8 mouse cellular contexts compared by ENCODE assay signal in the genomic region with DNA sequence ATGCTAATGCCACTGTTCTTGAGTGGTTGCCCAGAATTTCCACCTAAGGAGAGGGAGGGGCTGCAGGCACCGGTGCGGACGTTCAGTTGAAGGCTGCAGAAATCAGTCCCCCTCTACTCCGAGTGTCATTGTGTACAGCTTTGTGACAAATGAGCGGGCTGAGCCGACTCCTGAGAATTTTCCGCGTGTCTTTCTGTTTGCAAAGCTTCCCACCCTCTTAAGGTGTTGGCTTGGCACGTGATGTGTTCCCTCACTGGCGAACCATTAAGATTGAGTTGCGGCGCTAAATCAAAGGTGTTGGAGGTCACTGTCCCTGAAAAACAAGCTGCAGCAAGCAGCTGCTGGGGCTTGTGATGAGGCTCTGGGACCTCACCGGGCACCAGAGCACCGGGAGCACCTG. TPM values are rescaled to one million over a fixed set of nuclear protein-coding genes. Genes with fewer than 3 reads are reported as not detected.
A peak's percentile ranks its signal among the peaks of the same experiment; 100 is the strongest.
DNase-seq lines count a peak whose midpoint lies in the region; ATAC-seq and TF ChIP-seq lines count a peak whose summit lies in the region.

No protein-coding gene starts in this region.

- H3K4me3 ChIP-seq in ES-E14 (ENCODE audit: insufficient read depth in 1 of 2, low read depth in 1 of 2, low read length in 2 of 2, poor library complexity in 1 of 2, severe bottlenecking in 1 of 2), result peak overlapping the region in 1 of 2 experiments; percentile 6; a peak in 2 of 4 replicates
- peak overlapping the region; percentile 32 for H3K4me3 ChIP-seq in embryonic facial prominence, embryonic 11.5 days (ENCODE audit: low read depth, low read length)
- peak overlapping the region; percentile 39 for H3K4me3 ChIP-seq in hindbrain, embryonic 14.5 days (replicated peaks; ENCODE audit: low read length)
- peak overlapping the region; percentile 49 for H3K4me3 ChIP-seq in limb, embryonic 15.5 days
- H3K4me3 ChIP-seq in myocyte, result no peak overlapping the region

- peaks cover 0 to 5% of the 10 kb centered on the region in 2 experiments; a peak in 2 of 4 replicates for H3K4me1 ChIP-seq in ES-E14 (ENCODE audit: control insufficient read depth in 2 of 2, insufficient read depth in 2 of 2, low read length in 2 of 2, poor library complexity in 1 of 2)
- no peaks in the 10 kb centered on the region for H3K4me1 ChIP-seq in embryonic facial prominence, embryonic 11.5 days (ENCODE audit: control insufficient read depth, insufficient read depth, low read length)
- H3K4me1 ChIP-seq in hindbrain, embryonic 14.5 days (replicated peaks; ENCODE audit: control insufficient read depth, insufficient read depth, low read length), result peaks cover 9% of the 10 kb centered on the region; the same call in 1 of the 2 replicates
- peaks cover 7% of the 10 kb centered on the region for H3K4me1 ChIP-seq in limb, embryonic 15.5 days

- no peaks in the 10 kb centered on the region for H3K27me3 ChIP-seq in embryonic facial prominence, embryonic 11.5 days (ENCODE audit: control insufficient read depth, insufficient read depth, low read length)
- H3K27me3 ChIP-seq in hindbrain, embryonic 14.5 days (ENCODE audit: control insufficient read depth, insufficient read depth, low read length), result no peaks in the 10 kb centered on the region
- no peaks in the 10 kb centered on the region for H3K27me3 ChIP-seq in limb, embryonic 15.5 days
- peaks cover 11% of the 10 kb centered on the region for H3K27me3 ChIP-seq in myocyte (ENCODE audit: control insufficient read depth, insufficient read depth, insufficient read length)

- no peak for TF ChIP-seq POLR2A in myocyte (IDR thresholded peaks at IDR 0.05; ENCODE audit: insufficient read length, low read depth)

- WGBS in embryonic facial prominence, embryonic 11.5 days, result 14% methylated on average over 14 of the region's 14 CpGs
- WGBS in hindbrain, embryonic 14.5 days, result 10% methylated on average over 14 of the region's 14 CpGs
- 3% methylated on average over 14 of the region's 14 CpGs for WGBS in limb, embryonic 15.5 days

- no peaks in the 10 kb centered on the region for H3K9me3 ChIP-seq in ES-E14 (ENCODE audit: control insufficient read depth, insufficient read depth, low read depth, low read length)
- no peaks in the 10 kb centered on the region for H3K9me3 ChIP-seq in embryonic facial prominence, embryonic 11.5 days (replicated peaks; ENCODE audit: control insufficient read depth, low read length)
- H3K9me3 ChIP-seq in hindbrain, embryonic 14.5 days (ENCODE audit: control insufficient read depth, low read length), result no peaks in the 10 kb centered on the region
- no peaks in the 10 kb centered on the region for H3K9me3 ChIP-seq in limb, embryonic 15.5 days

- H3K79me2 ChIP-seq in myocyte (ENCODE audit: control insufficient read depth, insufficient read depth), result no peaks in the 10 kb centered on the region

- no peak for ATAC-seq in embryonic facial prominence, embryonic 11.5 days (replicated peaks; ENCODE audit: insufficient number of reproducible peaks, low FRiP score, low TSS enrichment, low read depth)
- ATAC-seq in hindbrain, embryonic 14.5 days (ENCODE audit: low FRiP score), result no peak
- no peak for ATAC-seq in limb, embryonic 15.5 days (ENCODE audit: insufficient number of reproducible peaks, low FRiP score, low TSS enrichment, low read depth)

- H3K27ac ChIP-seq in ES-E14 (ENCODE audit: insufficient read depth, low read depth, low read length, poor library complexity, severe bottlenecking), result no peak overlapping the region
- no peak overlapping the region for H3K27ac ChIP-seq in embryonic facial prominence, embryonic 11.5 days (replicated peaks; ENCODE audit: low read depth, low read length)
- H3K27ac ChIP-seq in hindbrain, embryonic 14.5 days, result no peak overlapping the region
- 0 out of 2 replicates have a peak overlapping the region, but pooled peaks have one; percentile 1 for H3K27ac ChIP-seq in limb, embryonic 15.5 days

- H3K36me3 ChIP-seq in ES-E14 (ENCODE audit: control insufficient read depth, insufficient read depth, low read length, poor library complexity, severe bottlenecking), result no peaks in the 10 kb centered on the region
- H3K36me3 ChIP-seq in embryonic facial prominence, embryonic 11.5 days (replicated peaks; ENCODE audit: control insufficient read depth, insufficient read depth, low read depth, low read length), result no peaks in the 10 kb centered on the region
- no peaks in the 10 kb centered on the region for H3K36me3 ChIP-seq in hindbrain, embryonic 14.5 days (replicated peaks; ENCODE audit: control insufficient read depth, insufficient read depth)
- H3K36me3 ChIP-seq in limb, embryonic 15.5 days, result no peaks in the 10 kb centered on the region
- H3K36me3 ChIP-seq in myocyte (ENCODE audit: control insufficient read depth, insufficient read depth), result no peaks in the 10 kb centered on the region

- H3ac ChIP-seq in myocyte (ENCODE audit: control insufficient read depth, insufficient read length), result no peak overlapping the region

- H3K9ac ChIP-seq in ES-E14 (ENCODE audit: insufficient read depth, low read depth, low read length, poor library complexity, severe bottlenecking), result no peak overlapping the region
- H3K9ac ChIP-seq in embryonic facial prominence, embryonic 11.5 days (replicated peaks; ENCODE audit: low read length), result 0 out of 2 replicates have a peak overlapping the region, but pooled peaks have one; percentile 32
- peak overlapping the region; percentile 44 for H3K9ac ChIP-seq in hindbrain, embryonic 14.5 days
- H3K9ac ChIP-seq in limb, embryonic 15.5 days, result peak overlapping the region; percentile 8

- H3K4me2 ChIP-seq in embryonic facial prominence, embryonic 11.5 days (ENCODE audit: low read depth, low read length), result peak overlapping the region; percentile 61
- peak overlapping the region; percentile 76 for H3K4me2 ChIP-seq in hindbrain, embryonic 14.5 days (replicated peaks)
- H3K4me2 ChIP-seq in limb, embryonic 15.5 days, result peak overlapping the region; percentile 89
- H3K4me2 ChIP-seq in myocyte (ENCODE audit: low read depth), result peak overlapping the region; percentile 30

- DNase-seq in adrenal gland, adult 2 months, result peak; percentile 26
- no peak for DNase-seq in adrenal gland, adult 8-10 months
- peak; percentile 17 for DNase-seq in ES-E14 (ENCODE audit: low read depth, low spot score)
- peak; percentile 32 for DNase-seq in embryonic facial prominence, embryonic 11.5 days (ENCODE audit: low spot score)
- DNase-seq in hindbrain, embryonic 14.5 days (ENCODE audit: low spot score), result no peak
- no peak for DNase-seq in T-cell, adult 2 months (ENCODE audit: low spot score)

- in situ Hi-C loops in ES-E14 (cut with MboI; ENCODE audit: low sequenced_read_pairs in 2 of 2, unreplicated experiment in 2 of 2), result no loop called here

TF ChIP-seq in ES-E14, 5 proteins besides CTCF, POLR2A, EP300 and RAD21:
- TF ChIP-seq CHD2 (IDR thresholded peaks at IDR 0.05; ENCODE audit: low read depth, low read length), result no peak
- TF ChIP-seq ZC3H11A (IDR thresholded peaks at IDR 0.05; ENCODE audit: borderline replicate concordance, low read depth, low read length), result no peak
- TF ChIP-seq ZNF384 (IDR thresholded peaks at IDR 0.05; ENCODE audit: low read depth, low read length), result no peak
- no peak for TF ChIP-seq HCFC1 (IDR thresholded peaks at IDR 0.05; ENCODE audit: borderline replicate concordance, insufficient read depth, low read length)
- no peak for TF ChIP-seq MAFK (IDR thresholded peaks at IDR 0.05; ENCODE audit: insufficient read depth, low read depth, low read length)

TF ChIP-seq in myocyte, 11 proteins besides CTCF, POLR2A, EP300 and RAD21:
- TF ChIP-seq REST (IDR thresholded peaks at IDR 0.05; ENCODE audit: insufficient read depth, insufficient read length), result no peak
- no peak for TF ChIP-seq MYOD1 (IDR thresholded peaks at IDR 0.05; ENCODE audit: control insufficient read depth in 1 of 3, insufficient read length in 2 of 3, low read depth in 2 of 3)
- TF ChIP-seq POLR2AphosphoS2 (IDR thresholded peaks at IDR 0.05; ENCODE audit: insufficient read length, low read depth), result no peak
- no peak for TF ChIP-seq TCF3 (IDR thresholded peaks at IDR 0.05; ENCODE audit: insufficient read length, low read depth)
- TF ChIP-seq MAX (IDR thresholded peaks at IDR 0.05; ENCODE audit: low read depth), result no peak
- no peak for TF ChIP-seq MYOG (IDR thresholded peaks at IDR 0.05; ENCODE audit: control insufficient read depth in 1 of 3, insufficient read depth in 1 of 3, insufficient read length in 2 of 3, low read depth in 2 of 3)
- TF ChIP-seq SRF (IDR thresholded peaks at IDR 0.05; ENCODE audit: control insufficient read depth, insufficient read length, low read depth), result no peak
- no peak for TF ChIP-seq E2F4 (IDR thresholded peaks at IDR 0.05; ENCODE audit: insufficient read depth)
- no peak for TF ChIP-seq USF1 (IDR thresholded peaks at IDR 0.05; ENCODE audit: low read depth)
- no peak for TF ChIP-seq TCF12 (IDR thresholded peaks at IDR 0.05; ENCODE audit: insufficient read depth, poor library complexity, severe bottlenecking)
- no peak for TF ChIP-seq CEBPB (IDR thresholded peaks at IDR 0.05; ENCODE audit: insufficient read depth, poor library complexity, severe bottlenecking)

RNA-seq across cellular contexts. Expression of a gene that starts 39.5 kb away (rescaled TPM):
- under 1 TPM; 0.12 to 0.17 TPM for total RNA-seq in adrenal gland, adult 2 months (2021)
- polyA plus RNA-seq in adrenal gland, adult 2 months (2012; rRNA removed), result not detected in 2 replicates
- under 1 TPM; 0.10 to 0.28 (median 0.25) TPM for total RNA-seq in adrenal gland, adult 8-10 months (2022)
- total RNA-seq in ES-E14 (2012; rRNA removed), result 0.21 and 0.27 TPM in 2 replicates
- polyA plus RNA-seq in embryonic facial prominence, embryonic 11.5 days (2014; fragmentation: Nextera tagmentation; extraction: Ambion mirVana), result 0.85 and 0.98 TPM in 2 replicates
- 0.35 and 0.53 TPM in 2 replicates for polyA plus RNA-seq in hindbrain, embryonic 14.5 days (2014; fragmentation: Nextera tagmentation; extraction: Ambion mirVana)
- polyA plus RNA-seq in limb, embryonic 15.5 days (2015; fragmentation: Nextera tagmentation; extraction: Ambion mirVana), result 2.6 and 2.7 TPM in 2 replicates
- polyA plus RNA-seq in myocyte (2012; fragmentation: generic; extraction: Trizol), result not detected

RNA-seq across cellular contexts. Expression of a gene that starts 42.9 kb away (rescaled TPM):
- total RNA-seq in adrenal gland, adult 2 months (2021), result 10 to 100 TPM; 11.2 to 11.5 TPM
- polyA plus RNA-seq in adrenal gland, adult 2 months (2012; rRNA removed), result 8.4 and 9.1 TPM in 2 replicates
- total RNA-seq in adrenal gland, adult 8-10 months (2022), result 10 to 100 TPM in 3 of 4 experiments, 1 to 10 TPM in 1; 9.7 to 13.6 (median 10.5) TPM
- total RNA-seq in ES-E14 (2012; rRNA removed), result 5.5 and 7.9 TPM in 2 replicates
- 13.9 and 14.8 TPM in 2 replicates for polyA plus RNA-seq in embryonic facial prominence, embryonic 11.5 days (2014; fragmentation: Nextera tagmentation; extraction: Ambion mirVana)
- 6.6 and 7.7 TPM in 2 replicates for polyA plus RNA-seq in hindbrain, embryonic 14.5 days (2014; fragmentation: Nextera tagmentation; extraction: Ambion mirVana)
- 31.9 and 32.4 TPM in 2 replicates for polyA plus RNA-seq in limb, embryonic 15.5 days (2015; fragmentation: Nextera tagmentation; extraction: Ambion mirVana)
- 4.5 TPM for polyA plus RNA-seq in myocyte (2012; fragmentation: generic; extraction: Trizol)

Comparison
In these comparisons a context has a peak if more than half of its experiments do, and no peak if none do; other contexts are left out.
1. DNase-seq: peak in adrenal gland, adult 2 months (single experiment), ES-E14 (single experiment) and embryonic facial prominence, embryonic 11.5 days (single experiment); none in adrenal gland, adult 8-10 months (single experiment), hindbrain, embryonic 14.5 days (single experiment) and T-cell, adult 2 months (single experiment).
2. H3K4me2 ChIP-seq: peak in every context shown above with its lines; median percentile 89 in limb, embryonic 15.5 days; 76 in hindbrain, embryonic 14.5 days; 61 in embryonic facial prominence, embryonic 11.5 days; 30 in myocyte.